Mouse (Mus musculus) stomach, embryonic 14.5 days (tissue): ENCODE results near the gene Fosl1. TPM values are rescaled to one million over a fixed set of nuclear protein-coding genes. Genes with fewer than 3 reads are reported as not detected.

Experiments
- ATAC-seq: fragments of 200-750 bp; cut with Nextera tagmentation; 2 replicates; pipeline ENCODE4 v1.8.0; 2017; ENCODE audit warnings: low read depth, moderate TSS enrichment; ENCODE audit not compliant: insufficient number of reproducible peaks, insufficient read depth, low FRiP score
- H3K27ac ChIP-seq: fragments of 300-500 bp; sonication (generic); 2 replicates; pipeline ENCODE4 v1.5.1; 2014; ENCODE audit warnings: mild to moderate bottlenecking, low read length, moderate library complexity, mixed read lengths
- H3K27me3 ChIP-seq: fragments of 300-500 bp; sonication (generic); 2 replicates; pipeline ENCODE4 v1.6.1; 2014; ENCODE audit warnings: low read length, control low read depth, mixed read lengths; ENCODE audit not compliant: control insufficient read depth, insufficient read depth
- H3K36me3 ChIP-seq: fragments of 300-500 bp; sonication (generic); 2 replicates; pipeline ENCODE4 v1.6.1; 2014; ENCODE audit warnings: mild to moderate bottlenecking, control low read depth, low read length, moderate library complexity, mixed read lengths; ENCODE audit not compliant: control insufficient read depth, insufficient read depth
- H3K4me1 ChIP-seq: fragments of 300-500 bp; sonication (generic); 2 replicates; pipeline ENCODE4 v1.6.1; 2014; ENCODE audit warnings: low read length, control low read depth, mixed read lengths; ENCODE audit not compliant: control insufficient read depth, insufficient read depth
- H3K4me2 ChIP-seq: fragments of 300-500 bp; sonication (generic); replicated peaks from 2 replicates; pipeline ENCODE4 v1.6.1; 2014; ENCODE audit warnings: low read depth, low read length, control low read depth
- H3K4me3 ChIP-seq: fragments of 300-500 bp; sonication (generic); 2 replicates; pipeline ENCODE4 v1.5.1; 2014; ENCODE audit warnings: low read depth, low read length, control low read depth
- H3K9ac ChIP-seq: fragments of 300-500 bp; sonication (generic); replicated peaks from 2 replicates; pipeline ENCODE4 v1.6.1; 2014; ENCODE audit warnings: low read depth, mild to moderate bottlenecking, control low read depth, low read length, moderate library complexity, mixed read lengths
- H3K9me3 ChIP-seq: fragments of 300-500 bp; sonication (generic); 2 replicates; pipeline ENCODE4 v1.6.1; 2016; ENCODE audit warnings: low read depth, low read length, control low read depth; ENCODE audit not compliant: control insufficient read depth
- WGBS: fragments of 180-500 bp; shearing (Covaris S2); extraction: QIAGEN DNeasy Blood & Tissue Kit; methylation state at CpG from one replicate; pipeline ENCODE4 v1.1.7; 2014; 5-methylcytosine and 5-hydroxymethylcytosine counted together
- polyA plus RNA-seq: library from polyadenylated mRNA; unstranded; fragments of >200 nt; fragmentation: Nextera tagmentation; extraction: Ambion mirVana; gene quantifications from 2 replicates; pipeline ENCODE4 v1.2.1, GENCODE M21; 2014

The Fosl1 gene
- polyA plus RNA-seq, 1 experiment from 2014 or later = not detected

- peaks cover 21% of the 10 kb centered on the region for H3K4me1 ChIP-seq
- H3K27ac ChIP-seq = no peak overlapping the region
- 87% methylated on average over 5 of the region's 5 CpGs for WGBS
- no peak overlapping the region for H3K9ac ChIP-seq
- no peaks in the 10 kb centered on the region for H3K27me3 ChIP-seq
- no peak overlapping the region for H3K4me3 ChIP-seq
- no peak overlapping the region for H3K4me2 ChIP-seq
- no peak for ATAC-seq
- H3K9me3 ChIP-seq = no peaks in the 10 kb centered on the region
- peaks cover 15% of the 10 kb centered on the region for H3K36me3 ChIP-seq
These were observed 25.6 kb upstream of the Fosl1 start for GRCm38 (mm10) chr19:5421784-5422183.

- Histone ChIP-seq H3K4me3 (no peak overlapping the region), H3K4me1 (peaks cover 21% of the 10 kb centered on the region), H3K4me2 (no peak overlapping the region), H3K9me3 (no peaks in the 10 kb centered on the region), H3K27me3 (no peaks in the 10 kb centered on the region), H3K36me3 (peaks cover 20% of the 10 kb centered on the region), H3K27ac (no peak overlapping the region), H3K9ac (no peak overlapping the region)
- ATAC-seq = no peak
- WGBS = 82% methylated on average over 10 of the region's 10 CpGs
These were observed 25.1 kb upstream of the Fosl1 start for GRCm38 (mm10) chr19:5422267-5422666.

GRCm38 (mm10) chr19:5422895-5423443 lies 24.4 kb upstream of the Fosl1 start:
- peak overlapping the region; percentile 65; the same call in 1 of the 2 replicates for H3K4me2 ChIP-seq
- peak overlapping the region; percentile 80; the same call in 1 of the 2 replicates for H3K9ac ChIP-seq
- peaks cover 20% of the 10 kb centered on the region for H3K36me3 ChIP-seq

GRCm38 (mm10) chr19:5423561-5423960 lies 23.8 kb upstream of the Fosl1 start:
- Histone ChIP-seq H3K9ac (peak overlapping the region; percentile 80), H3K9me3 (no peaks in the 10 kb centered on the region), H3K4me2 (peak overlapping the region; percentile 65), H3K4me3 (peak overlapping the region; percentile 69), H3K4me1 (peaks cover 21% of the 10 kb centered on the region), H3K27me3 (no peaks in the 10 kb centered on the region), H3K27ac (peak overlapping the region; percentile 90; the same call in 1 of the 2 replicates), H3K36me3 (peaks cover 20% of the 10 kb centered on the region)
- ATAC-seq = no peak
- WGBS = 58% methylated on average over 12 of the region's 12 CpGs

More at GRCm38 (mm10) chr19:5422895-5423443, 24.4 kb upstream of the Fosl1 start:
- Histone ChIP-seq H3K9me3 (no peaks in the 10 kb centered on the region), H3K4me1 (peaks cover 21% of the 10 kb centered on the region), H3K4me3 (no peak overlapping the region), H3K27ac (no peak overlapping the region), H3K27me3 (no peaks in the 10 kb centered on the region)
- WGBS = 85% methylated on average over 9 of the region's 9 CpGs
- no peak for ATAC-seq

- under 1% methylated on average over 29 of the region's 48 CpGs for WGBS
- peak overlapping the region; percentile 69 for H3K4me3 ChIP-seq
- no peaks in the 10 kb centered on the region for H3K27me3 ChIP-seq
- no peaks in the 10 kb centered on the region for H3K9me3 ChIP-seq
- H3K27ac ChIP-seq = peak overlapping the region; percentile 90
- H3K9ac ChIP-seq = peak overlapping the region; percentile 80
- peak; percentile 74 for ATAC-seq
- H3K4me1 ChIP-seq = peaks cover 21% of the 10 kb centered on the region
- H3K36me3 ChIP-seq = peaks cover 20% of the 10 kb centered on the region
- peak overlapping the region; percentile 65 for H3K4me2 ChIP-seq
These were observed 23.1 kb upstream of the Fosl1 start for GRCm38 (mm10) chr19:5424092-5424781.

- no peaks in the 10 kb centered on the region for H3K27me3 ChIP-seq
- ATAC-seq = peak; percentile 92
- peak within 1 kb of the TSS; percentile 91 for H3K4me2 ChIP-seq
- peak within 1 kb of the TSS; percentile 92 for H3K9ac ChIP-seq
- no peaks in the 10 kb centered on the region for H3K9me3 ChIP-seq
- H3K36me3 ChIP-seq = peaks cover 20% of the 10 kb centered on the region
- peaks cover 21% of the 10 kb centered on the region for H3K4me1 ChIP-seq
- WGBS = under 1% methylated on average over 86 of the region's 87 CpGs
- peak within 1 kb of the TSS; percentile 90 for H3K27ac ChIP-seq
- peak within 1 kb of the TSS; percentile 69 for H3K4me3 ChIP-seq
These were observed 22.3 kb upstream of the Fosl1 start, which contains the start of the genes Drap1 and AI837181 for GRCm38 (mm10) chr19:5424782-5425741. Drap1 (minus strand) TSS chr19:5424979. AI837181 (plus strand) TSS chr19:5425144.

- Histone ChIP-seq H3K4me2 (peak overlapping the region; percentile 91), H3K9ac (peak overlapping the region; percentile 92), H3K4me3 (peak overlapping the region; percentile 69), H3K9me3 (no peaks in the 10 kb centered on the region), H3K4me1 (peaks cover 21% of the 10 kb centered on the region), H3K36me3 (peaks cover 20% of the 10 kb centered on the region), H3K27me3 (no peaks in the 10 kb centered on the region), H3K27ac (peak overlapping the region; percentile 78; the same call in 1 of the 2 replicates)
- WGBS = 87% methylated on average over 18 of the region's 18 CpGs
- no peak for ATAC-seq
These were observed 21.3 kb upstream of the Fosl1 start for GRCm38 (mm10) chr19:5425906-5426565.
